Mouse (Mus musculus): Measurements from ENCODE around the gene Pard3.

The Pard3 gene

GRCm38 (mm10) chr8:127589291-127589690, 525.6 kb downstream of the Pard3 start:
- in situ Hi-C loops (cut with MboI, MseI), result loop anchor here (10.0 kb wide), 1 partner anchor 906 kb away; no protein-coding TSS in a partner anchor

GRCm38 (mm10) chr8:127590674-127591186, 527.0 kb downstream of the Pard3 start:
- in situ Hi-C loops (cut with MboI, MseI), result loop anchor here (5.0 kb wide), 1 partner anchor 767 kb away; the partner anchor contains the start of gene Nrp1

GRCm38 (mm10) chr8:127592648-127593574, 529.2 kb downstream of the Pard3 start:
- in situ Hi-C loops (cut with MboI, MseI), result loop anchor here (5.0 kb wide), 1 partner anchor 764 kb away; the partner anchor contains the start of gene Nrp1

GRCm38 (mm10) chr8:127600641-127601040, 536.9 kb downstream of the Pard3 start:
- in situ Hi-C loops (cut with MboI, MseI), result no loop called here

GRCm38 (mm10) chr8:127603062-127603461, 539.4 kb downstream of the Pard3 start:
- in situ Hi-C loops (cut with MboI, MseI), result no loop called here

- in situ Hi-C loops (cut with MboI, MseI), result no loop called here
Observed at GRCm38 (mm10) chr8:127608541-127609270, 545.0 kb downstream of the Pard3 start.

- in situ Hi-C loops (cut with MboI, MseI), result no loop called here
Observed at GRCm38 (mm10) chr8:127609316-127609715, 545.6 kb downstream of the Pard3 start.

GRCm38 (mm10) chr8:127614206-127614605, 550.5 kb downstream of the Pard3 start:
- in situ Hi-C loops (cut with MboI, MseI), result no loop called here

- in situ Hi-C loops (cut with MboI, MseI), result no loop called here
Observed at GRCm38 (mm10) chr8:127616681-127617080, 553.0 kb downstream of the Pard3 start.

GRCm38 (mm10) chr8:127622137-127622536, 558.4 kb downstream of the Pard3 start:
- in situ Hi-C loops (cut with MboI, MseI), result no loop called here

- in situ Hi-C loops (cut with MboI, MseI), result no loop called here
Observed at GRCm38 (mm10) chr8:127638232-127639087, 574.8 kb downstream of the Pard3 start.

GRCm38 (mm10) chr8:127639088-127639453, 575.4 kb downstream of the Pard3 start:
- in situ Hi-C loops (cut with MboI, MseI), result no loop called here

- in situ Hi-C loops (cut with MboI, MseI), result no loop called here
Observed at GRCm38 (mm10) chr8:127655559-127655958, 591.9 kb downstream of the Pard3 start.
